ENCODE assay signal across 17 mouse cellular contexts in genomic region chr2:33778466-33778865, GRCm38 (mm10).
DNase-seq lines count a peak whose midpoint lies in the region; TF ChIP-seq lines count a peak whose summit lies in the region.
"Had no signal": no experiment of that assay in that cellular context is flagged by ENCODE, and none has a peak within 500 bp of the region (broad histone marks: within the 10 kb centered on the region; RNA-seq: fewer than 3 reads in every experiment).

No protein-coding gene starts in this region.

- no peak overlapping the region for H3K27ac ChIP-seq in gastrocnemius, adult 2 months
- H3K27ac ChIP-seq: embryonic facial prominence, embryonic 10.5 days; forebrain, embryonic 13.5 days; hindbrain, embryonic 10.5 days; hindbrain, embryonic 15.5 days had no signal

- no peak for TF ChIP-seq CTCF in gastrocnemius, adult 2 months (IDR thresholded peaks at IDR 0.05)

- peak; percentile 83 for DNase-seq in brain, adult 2 months (ENCODE audit: low read depth, low spot score)
- DNase-seq in cerebellum, adult 11 months: peak; percentile 51
- peak; percentile 50 for DNase-seq in cerebellum, adult 8-10 months
- DNase-seq in cerebellum, postnatal 14 days: peak; percentile 55 to 65
- DNase-seq in neural tube, embryonic 10.5 days (ENCODE audit: extremely low spot score, low spot score): no peak
- no peak for DNase-seq in layer of hippocampus, postnatal 36 days
- DNase-seq in gastrocnemius, adult 2 months: no peak
- DNase-seq: adrenal gland, adult 2 months; adrenal gland, postnatal 36 days; forebrain, postnatal 0 days; gastrocnemius, postnatal 25 days; kidney, adult 9 months had no signal

- intact Hi-C loops in gastrocnemius, adult 2 months (cut with DNase I): no loop called here

- H3K4me3 ChIP-seq in gastrocnemius, adult 2 months: no peak overlapping the region
- H3K4me3 ChIP-seq: embryonic facial prominence, embryonic 10.5 days; forebrain, embryonic 13.5 days; heart, embryonic 12.5 days; hindbrain, embryonic 10.5 days; hindbrain, embryonic 15.5 days had no signal

Comparison
In these comparisons a context has a peak if more than half of its experiments do, and no peak if none do; other contexts are left out.
1. DNase-seq: peak in brain, adult 2 months (single experiment), cerebellum, adult 11 months (single experiment), cerebellum, adult 8-10 months (single experiment) and cerebellum, postnatal 14 days (2 of 2); none in neural tube, embryonic 10.5 days (single experiment), layer of hippocampus, postnatal 36 days (0 of 2) and gastrocnemius, adult 2 months (single experiment).